Mouse (Mus musculus): ENCODE data around the gene Jph2. TPM values are rescaled to one million over a fixed set of nuclear protein-coding genes. Genes with fewer than 3 reads are reported as not detected.
A peak's percentile ranks its signal among the peaks of the same experiment; 100 is the strongest.
"Not testable (repeated sequence)": the region's sequence is repeated elsewhere in the genome, so short reads cannot be mapped to it uniquely, and the experiment has no call there.

Gene Jph2
- total RNA-seq, 4 experiments from 2014 or later: 459 to 572 (median 513) TPM

DNA sequence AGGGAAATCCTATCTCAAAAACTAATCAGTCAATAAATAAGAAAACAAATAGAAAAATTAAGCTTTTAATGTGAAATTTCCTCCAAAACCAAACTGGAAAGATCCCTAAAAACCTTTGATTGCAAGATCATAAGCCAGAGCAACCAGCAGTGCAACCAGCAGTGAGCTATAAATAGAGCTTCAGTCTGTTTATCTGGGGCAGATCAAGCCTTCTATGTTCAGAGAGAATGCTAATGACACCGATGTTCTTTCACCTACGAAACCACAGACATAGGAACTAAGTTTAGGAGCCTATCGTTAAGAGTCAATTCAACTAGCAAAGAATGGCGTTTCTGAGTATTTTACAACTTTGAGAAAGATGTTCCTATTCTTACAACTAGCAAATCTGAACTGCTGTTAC is 14.0 kb upstream of the Jph2 start:
- DNase-seq (ENCODE audit: low spot score in 2 of 2): no peak

DNA sequence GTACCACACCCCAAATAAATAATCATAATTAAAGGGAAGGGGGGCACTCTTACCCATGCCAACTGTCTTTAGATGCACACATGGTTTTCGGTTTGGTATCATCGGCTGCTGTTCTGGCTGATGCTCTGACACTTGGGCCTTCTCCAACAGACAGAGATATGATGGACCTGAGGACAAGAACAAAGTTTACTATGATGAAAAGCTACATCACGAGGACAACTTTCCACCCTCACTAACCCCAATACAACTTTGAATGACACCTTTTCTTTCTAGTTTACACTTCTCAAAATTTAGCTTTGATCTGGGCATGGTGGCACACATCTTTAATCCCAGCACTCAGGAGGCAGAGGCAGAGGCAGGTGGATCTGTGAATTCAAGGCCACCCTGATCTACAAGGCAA is 13.6 kb upstream of the Jph2 start:
- not testable (repeated sequence) for DNase-seq (ENCODE audit: low spot score in 2 of 2)

DNA sequence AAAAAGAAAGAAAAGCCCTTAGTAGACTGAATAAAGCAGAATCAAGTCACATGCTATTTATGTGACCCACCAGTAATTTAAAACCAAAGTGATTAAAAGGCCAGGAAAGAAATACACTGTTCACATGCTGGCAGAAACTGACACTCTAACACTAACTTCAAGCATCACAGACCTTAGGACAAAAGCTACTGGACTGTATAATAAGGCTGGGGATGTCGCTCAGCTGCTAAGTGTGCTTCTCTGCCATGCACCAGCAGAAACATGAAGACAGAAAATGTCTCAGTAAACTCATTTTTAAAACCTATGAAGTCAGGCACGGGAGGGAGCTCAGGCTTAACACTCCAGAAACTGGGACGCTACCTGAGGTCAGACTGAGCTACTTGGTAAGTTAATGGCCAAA is 12.4 kb upstream of the Jph2 start:
- no peak for DNase-seq (ENCODE audit: low spot score in 2 of 2)

DNA sequence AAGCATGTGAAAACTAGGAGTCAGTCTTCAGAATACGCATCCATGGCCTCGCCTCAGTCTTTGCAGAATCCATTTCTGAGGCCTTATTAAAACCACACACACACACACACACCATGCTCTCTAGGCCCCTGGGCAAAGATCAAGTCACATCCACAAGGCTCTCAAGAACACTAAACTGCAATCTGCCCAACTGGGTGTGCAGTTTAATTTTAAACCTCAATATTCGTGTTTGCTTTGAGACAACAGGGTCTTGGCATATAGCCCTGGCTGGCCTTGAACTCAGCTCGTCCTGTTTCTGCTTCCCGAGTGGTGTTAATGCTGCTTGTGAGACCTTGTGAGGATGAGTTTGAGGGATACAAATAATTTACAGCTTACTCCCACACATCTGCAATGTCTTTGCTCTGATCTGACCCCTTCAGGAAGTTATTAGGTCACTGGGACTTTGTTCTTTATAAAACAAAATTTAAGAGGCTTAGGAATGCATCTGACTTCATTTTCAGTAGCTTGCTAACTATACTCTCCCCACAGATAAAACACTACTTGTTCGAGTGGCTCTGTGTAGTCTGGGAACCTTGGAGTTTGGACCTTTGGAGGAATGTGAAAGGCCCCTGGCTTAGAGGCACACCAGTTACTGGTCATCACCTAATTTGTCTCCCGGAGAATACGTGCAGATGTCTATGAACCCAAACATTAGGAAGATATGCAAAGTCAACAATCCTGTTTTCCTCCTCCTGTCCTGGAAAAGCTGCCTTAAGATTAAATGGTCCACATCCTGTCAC is 6.4 kb upstream of the Jph2 start:
- no peak for DNase-seq (ENCODE audit: low spot score in 2 of 2)

DNA sequence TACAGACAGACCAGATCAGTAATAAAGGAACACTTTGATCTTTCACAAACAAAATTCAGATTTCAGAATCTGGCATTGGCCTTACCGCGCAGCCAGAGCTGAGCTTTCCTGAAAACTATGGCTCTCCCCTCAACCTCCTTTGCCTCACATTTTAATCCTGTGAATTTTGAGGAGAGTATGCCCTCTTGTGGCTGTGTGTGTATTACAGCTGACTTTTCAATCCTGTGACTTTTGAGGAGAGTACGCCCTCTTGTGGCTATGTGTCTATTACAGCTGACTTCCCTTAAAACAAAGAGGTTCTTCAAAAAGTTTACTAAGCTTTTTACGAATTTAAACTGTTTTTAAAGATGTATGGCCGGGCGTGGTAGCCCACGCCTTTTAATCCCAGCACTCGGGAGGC is 3.4 kb upstream of the Jph2 start:
- DNase-seq (ENCODE audit: low spot score in 2 of 2): peak; percentile 65 to 79

DNA sequence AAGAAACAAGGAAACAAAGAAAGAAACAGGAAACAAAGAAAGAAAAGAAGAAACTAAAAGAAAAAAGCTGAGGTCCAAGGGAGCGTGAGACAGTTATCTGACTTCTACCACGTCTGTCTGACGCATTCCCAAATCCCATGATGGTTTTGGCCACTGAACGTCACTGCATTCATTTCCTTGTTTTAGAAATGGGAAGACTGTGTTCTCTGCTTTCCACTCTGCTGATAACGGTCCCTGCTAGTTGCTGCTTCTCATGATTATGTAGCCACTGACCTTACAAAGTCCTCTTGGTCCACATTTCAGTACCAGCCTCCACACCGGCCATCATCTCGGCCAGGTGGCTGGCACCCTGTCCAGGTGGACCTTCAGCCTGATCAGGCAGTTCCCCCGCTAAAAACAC is 1.4 kb upstream of the Jph2 start:
- DNase-seq (ENCODE audit: low spot score in 2 of 2): no peak

DNA sequence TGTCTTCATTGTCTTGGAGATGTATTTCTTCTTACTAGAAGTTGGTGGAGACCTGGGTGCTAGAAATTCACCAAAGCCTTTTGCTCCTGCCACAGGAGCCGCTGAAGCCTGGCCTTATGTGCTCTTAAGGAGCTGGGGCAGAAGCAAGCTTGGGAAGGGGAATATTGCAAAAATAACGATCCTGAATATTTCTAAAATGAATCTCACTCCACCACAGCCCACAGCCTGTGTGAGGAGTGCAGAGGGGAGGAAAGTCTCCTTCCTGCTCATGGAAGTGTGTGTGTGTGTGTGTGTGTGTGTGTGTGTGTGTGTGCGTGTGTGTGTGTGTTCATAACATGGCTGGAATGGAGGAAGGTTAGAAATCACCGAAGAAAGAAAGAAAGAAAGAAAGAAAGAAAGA is 977 bp upstream of the Jph2 start:
- no peak for DNase-seq (ENCODE audit: low spot score in 2 of 2)

DNA sequence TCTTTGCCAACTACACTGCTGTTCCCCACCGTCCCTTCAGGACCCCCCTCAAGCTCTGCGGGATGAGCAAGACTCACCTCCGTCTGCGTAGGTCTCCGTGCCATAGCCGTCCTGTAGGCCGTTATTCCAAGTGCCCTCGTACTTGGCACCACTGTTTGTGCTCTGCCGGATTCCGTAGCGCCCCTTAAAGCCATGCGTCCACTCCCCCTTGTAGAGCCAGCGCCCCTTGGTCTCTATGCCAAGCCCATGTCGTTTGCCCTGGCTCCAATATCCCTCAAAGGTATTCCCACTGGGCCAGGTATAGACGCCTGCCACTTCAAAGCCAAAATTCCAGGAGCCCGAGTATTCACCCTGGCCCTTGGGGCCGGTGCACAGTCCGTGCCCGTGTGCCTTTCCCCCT is 722 bp downstream of the Jph2 start:
- DNase-seq (ENCODE audit: low spot score in 2 of 2): no peak

DNA sequence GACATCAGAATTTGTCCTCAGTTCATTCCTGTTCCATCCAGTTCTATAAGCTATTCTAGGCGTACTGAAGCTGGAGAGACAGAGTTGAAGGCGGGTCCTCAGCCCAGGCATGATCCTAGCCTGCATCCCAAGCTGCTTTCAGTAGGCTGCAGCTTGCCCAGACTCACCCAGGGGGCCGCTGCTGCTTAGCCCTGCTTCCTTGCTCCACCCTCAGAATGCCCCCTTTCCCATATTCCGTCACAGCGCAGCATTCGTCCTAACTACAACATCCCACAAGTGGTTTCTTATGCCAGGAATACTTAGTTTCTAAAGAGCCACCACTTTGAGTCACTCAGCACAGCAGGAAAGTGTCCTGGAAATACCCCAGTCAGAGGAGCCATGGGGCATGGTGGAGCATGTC is 2.8 kb downstream of the Jph2 start:
- no peak for DNase-seq (ENCODE audit: low spot score in 2 of 2)

DNA sequence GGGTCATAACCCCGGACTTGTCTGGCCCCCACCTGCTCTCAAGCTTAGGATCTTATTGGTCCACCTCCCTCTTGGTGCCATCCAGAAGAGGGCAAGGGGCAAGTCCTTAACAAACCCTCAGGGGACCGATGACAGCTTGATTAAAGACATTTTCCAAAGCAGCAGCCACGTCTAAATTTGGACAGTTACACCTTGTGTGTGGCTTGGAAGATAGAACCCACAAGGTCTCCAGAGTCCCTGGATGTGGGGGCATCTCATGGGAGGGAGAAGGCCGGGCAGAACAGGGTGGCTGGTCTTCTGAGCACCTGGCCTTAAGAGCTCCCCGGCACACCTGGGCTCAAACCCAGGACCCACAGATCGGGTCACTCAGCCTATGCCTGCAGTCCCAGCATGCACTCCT is 3.8 kb downstream of the Jph2 start:
- DNase-seq (ENCODE audit: low spot score in 2 of 2): peak in 1 of 2 experiments; percentile 42

DNA sequence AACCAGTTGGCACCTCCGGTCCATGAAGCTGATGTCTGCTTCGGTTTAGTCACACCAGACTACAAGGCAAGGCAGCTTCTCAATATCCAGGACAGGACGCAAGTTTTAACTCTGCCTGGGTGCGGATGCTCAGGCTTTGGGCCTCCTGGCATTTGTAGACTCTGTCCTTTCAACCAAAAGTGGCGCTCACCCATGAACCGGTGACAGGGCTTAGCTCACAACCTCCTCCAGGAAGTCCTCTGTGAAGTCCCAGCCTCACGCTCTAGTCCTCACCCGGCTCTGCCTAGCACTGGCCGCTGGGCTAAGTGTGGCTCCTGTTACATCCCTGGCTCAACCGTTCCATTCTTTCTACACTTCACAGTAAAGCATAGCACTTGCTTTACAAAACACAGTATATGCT is 4.6 kb downstream of the Jph2 start:
- DNase-seq (ENCODE audit: low spot score in 2 of 2): peak in 1 of 2 experiments; percentile 27

DNA sequence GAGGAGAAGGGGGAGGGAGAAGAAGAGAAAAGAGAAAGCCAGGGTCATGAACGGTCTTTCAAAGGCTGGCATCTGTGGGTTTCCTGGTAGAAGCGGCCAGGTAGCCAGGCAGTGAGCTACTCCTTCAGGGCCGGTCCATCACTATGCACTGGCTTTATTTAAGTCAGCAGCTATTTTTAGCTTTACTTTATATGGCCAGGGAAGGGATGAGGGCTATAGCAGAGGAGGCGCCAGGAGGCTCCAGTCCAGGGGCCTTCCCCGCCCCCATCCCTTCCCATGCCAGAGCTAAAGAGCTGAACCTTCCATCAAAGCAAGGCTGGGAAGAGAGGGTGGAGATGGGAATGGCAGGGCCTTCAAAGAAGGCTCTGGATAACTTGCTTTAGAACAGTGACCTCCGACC is 5.4 kb downstream of the Jph2 start:
- DNase-seq (ENCODE audit: low spot score in 2 of 2): peak; percentile 79 to 85

DNA sequence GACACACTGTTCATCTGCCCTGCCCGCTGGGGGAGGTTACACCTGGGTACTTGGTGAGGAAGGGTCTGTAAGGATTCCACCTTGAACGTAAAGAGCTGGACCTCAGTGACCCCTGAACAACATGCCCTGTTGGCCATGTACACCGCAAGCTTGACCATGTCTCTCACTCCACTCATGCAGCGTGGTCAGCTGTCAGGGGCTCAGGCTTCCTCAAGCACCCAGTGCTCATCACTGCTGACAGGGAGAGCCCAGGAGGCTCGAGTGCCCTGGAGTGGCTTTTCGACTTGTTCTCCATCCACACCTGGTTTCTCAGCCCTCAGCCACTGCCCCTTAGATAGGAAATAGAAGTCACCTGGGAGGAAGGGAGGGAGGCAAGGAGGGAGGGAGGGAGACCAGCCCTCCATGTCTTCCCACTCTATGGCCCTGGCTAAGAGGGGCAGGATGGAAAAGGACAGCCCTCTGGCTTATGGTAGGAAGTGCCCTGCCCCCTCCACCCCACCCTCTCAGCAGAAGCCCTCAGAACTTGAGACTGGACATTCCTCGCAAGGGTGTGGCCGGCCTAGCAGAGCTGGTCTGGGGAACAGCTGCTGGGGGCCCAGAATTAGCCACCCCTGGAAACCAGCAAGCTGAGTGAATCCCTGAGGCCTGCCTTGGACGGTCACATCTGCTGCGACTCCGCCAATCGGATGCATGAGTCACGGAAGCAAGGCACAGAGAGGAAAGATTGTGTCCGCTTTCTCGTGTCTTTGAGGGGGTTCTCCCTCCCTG is 11.2 kb downstream of the Jph2 start:
- peak; percentile 56 to 75 for DNase-seq (ENCODE audit: low spot score in 2 of 2)

DNA sequence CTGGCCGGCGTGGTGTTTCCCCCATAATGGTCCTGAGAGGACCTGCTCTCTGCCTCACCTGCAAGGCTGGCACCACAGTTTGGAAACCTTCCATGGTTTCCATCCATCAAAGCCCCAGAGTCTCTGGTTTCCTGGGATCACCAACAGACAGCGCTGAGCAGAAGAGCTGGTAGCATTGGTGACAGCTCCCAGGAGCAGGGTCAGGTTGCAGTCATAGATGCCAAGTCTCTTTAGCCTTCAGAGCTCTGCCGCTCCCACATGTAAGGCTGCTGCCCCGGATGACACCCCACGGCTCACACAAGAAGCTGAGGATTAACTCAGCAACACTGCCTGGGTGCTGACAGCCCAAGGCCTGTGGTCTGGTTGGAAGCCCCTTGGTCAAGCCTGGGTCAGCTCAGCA is 12.7 kb downstream of the Jph2 start:
- peak; percentile 52 to 75 for DNase-seq (ENCODE audit: low spot score in 2 of 2)

DNA sequence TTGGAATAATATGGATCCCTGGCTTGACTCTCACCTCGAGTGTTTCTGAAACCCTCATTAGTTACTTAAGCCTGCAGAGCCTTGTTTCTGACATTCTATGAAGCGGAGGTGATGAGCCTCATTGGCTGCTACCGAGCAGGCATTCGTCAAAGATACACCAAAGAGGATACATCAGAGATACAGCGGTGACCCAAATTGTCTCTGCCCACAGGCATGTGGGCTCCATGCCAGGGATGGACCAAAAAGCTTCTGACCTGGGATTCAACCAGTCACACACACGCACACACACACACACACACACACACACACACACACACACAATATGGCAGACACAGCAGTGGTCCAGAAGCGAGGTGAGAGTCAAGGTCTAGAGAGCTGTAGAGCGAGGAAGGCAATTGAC is 16.5 kb downstream of the Jph2 start:
- DNase-seq (ENCODE audit: low spot score in 2 of 2): no peak

DNA sequence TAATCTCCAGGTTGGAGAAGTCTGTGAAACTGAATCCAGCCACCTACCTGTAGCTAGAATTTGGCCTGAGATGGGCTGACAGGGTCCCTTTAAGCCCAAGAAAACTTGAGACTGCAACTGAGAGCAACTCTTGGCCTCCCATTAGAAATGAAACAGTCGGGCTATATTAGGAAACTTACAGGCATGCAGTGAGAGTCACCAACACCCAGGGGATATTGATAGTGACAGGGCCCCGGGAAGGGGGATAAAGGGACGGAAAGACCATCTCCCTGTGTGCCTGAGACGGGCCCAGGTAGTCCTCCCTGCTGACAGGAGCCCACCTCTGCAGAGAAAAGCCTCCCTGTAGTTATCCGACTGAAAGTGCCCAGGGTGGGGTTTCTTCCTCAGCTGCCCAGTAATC is 18.4 kb downstream of the Jph2 start:
- DNase-seq (ENCODE audit: low spot score in 2 of 2): peak in 1 of 2 experiments; percentile 37

DNA sequence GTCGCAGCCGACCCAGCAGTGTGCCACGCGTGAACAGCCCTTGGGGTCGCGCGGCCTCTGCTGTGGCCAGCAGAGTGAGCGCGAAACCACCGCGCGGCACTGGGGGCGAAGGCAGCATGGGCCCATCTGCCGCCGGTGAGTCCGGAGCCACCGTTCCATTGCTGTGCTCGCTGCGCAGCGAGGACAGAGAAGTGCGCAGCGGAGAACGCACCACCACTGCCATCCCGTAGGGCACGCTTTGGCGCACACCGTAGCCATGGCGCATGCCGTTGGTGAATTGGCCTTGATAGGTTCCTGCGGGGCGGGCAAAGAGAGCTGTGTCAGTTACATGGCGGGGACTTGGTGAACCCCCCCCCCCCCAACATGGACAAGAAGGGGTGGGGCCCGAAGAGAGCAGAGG is 21.7 kb downstream of the Jph2 start:
- DNase-seq (ENCODE audit: low spot score in 2 of 2): no peak

DNA sequence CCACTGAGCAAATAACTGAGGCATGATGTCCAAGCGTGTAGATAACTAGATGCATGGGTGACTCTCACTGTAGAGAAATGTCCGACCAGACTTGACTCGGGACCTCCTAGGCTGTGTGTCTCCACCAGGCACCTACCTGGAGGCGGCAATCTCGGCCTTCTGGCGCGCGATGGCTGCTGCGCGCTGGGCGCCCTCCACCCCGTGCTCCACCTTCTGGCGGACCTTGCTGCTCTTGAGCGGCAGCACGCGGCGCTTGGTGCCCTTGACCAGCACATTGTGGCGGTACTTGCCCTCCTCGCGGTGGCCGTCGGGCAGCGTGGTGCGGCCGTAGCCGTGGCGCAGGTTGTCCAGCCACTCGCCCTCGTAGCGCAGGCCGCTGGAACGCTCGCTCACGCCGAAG is 22.3 kb downstream of the Jph2 start:
- no peak for DNase-seq (ENCODE audit: low spot score in 2 of 2)

DNA sequence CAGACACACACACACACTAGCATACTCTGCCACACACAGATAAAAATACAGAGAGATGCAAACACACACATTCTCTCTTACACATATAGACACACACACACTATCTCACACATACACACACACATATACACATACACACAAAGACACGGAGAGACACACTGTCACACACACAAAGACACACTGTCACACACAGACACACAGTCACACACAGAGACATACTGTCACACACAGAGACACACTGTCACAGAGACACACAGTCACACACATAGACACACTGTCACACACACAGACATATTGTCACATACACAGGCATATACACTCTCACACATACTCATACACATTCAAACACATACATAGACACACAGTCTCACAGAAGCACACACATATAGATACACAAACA is 25.2 kb downstream of the Jph2 start:
- no peak for DNase-seq (ENCODE audit: low spot score in 2 of 2)

DNA sequence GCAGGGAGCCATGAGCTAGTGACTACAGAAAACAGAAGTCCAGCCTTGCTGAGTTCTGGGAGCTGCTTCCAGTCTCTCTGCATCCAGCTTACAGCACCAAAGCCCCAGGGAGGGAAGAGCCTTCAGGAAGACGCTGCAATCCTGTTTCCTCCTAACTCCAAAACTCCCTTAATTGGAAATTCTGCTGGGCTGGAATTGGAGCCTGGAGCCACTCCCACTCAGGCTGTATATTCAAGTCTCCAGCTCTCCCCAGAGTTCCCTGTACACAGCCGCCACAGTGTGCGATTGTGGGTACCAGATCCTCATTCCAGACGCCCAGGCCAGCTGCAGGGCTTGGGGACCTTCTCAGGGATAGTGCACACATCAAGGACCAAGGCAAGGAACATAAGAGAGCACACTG is 27.6 kb downstream of the Jph2 start:
- DNase-seq (ENCODE audit: low spot score in 2 of 2): no peak

DNA sequence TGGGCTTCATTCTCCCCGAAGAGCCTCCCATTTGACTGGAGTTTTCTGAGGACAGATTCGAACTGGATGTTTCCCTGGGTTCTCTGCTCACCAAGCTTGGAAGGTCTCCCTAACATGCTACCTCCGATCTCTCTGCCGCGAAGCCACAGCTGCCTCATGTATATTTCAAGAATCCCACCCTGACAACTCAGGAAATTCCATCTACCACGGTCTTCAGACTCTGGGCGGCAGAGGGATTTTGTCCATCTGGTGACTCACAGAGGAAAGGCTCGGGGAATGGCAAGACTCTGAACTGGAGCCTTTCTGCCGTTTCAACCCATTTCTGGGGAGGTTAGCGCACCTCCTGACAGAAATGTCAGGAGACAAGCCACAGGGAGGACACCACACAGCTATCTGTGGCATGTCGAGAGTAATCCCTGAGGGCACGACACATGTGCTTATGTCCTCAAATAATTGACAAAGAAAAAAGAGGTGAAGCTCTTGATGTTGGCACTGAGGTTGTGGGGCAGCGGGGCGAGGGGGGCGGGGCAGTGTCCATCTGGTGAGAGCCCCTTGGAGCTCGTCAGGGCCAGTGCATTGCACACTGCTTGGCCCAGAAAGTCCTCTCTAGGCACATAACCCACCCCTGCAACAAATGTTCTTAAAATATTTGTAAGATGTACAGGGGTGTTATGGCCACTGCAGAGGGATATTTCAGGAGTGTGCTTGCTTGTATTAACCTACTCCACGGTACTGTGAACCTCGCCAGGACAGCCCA is 32.8 kb downstream of the Jph2 start:
- DNase-seq (ENCODE audit: low spot score in 2 of 2): no peak

Measured in gastrocnemius, adult 8-10 months (tissue).